Mouse (Mus musculus): ENCODE data around the gene Ccr8. TPM values are rescaled to one million over a fixed set of nuclear protein-coding genes. Genes with fewer than 3 reads are reported as not detected.

Gene Ccr8
- total and polyA plus RNA-seq, 2 experiments, result 0.07 TPM; not detected in 1

DNA sequence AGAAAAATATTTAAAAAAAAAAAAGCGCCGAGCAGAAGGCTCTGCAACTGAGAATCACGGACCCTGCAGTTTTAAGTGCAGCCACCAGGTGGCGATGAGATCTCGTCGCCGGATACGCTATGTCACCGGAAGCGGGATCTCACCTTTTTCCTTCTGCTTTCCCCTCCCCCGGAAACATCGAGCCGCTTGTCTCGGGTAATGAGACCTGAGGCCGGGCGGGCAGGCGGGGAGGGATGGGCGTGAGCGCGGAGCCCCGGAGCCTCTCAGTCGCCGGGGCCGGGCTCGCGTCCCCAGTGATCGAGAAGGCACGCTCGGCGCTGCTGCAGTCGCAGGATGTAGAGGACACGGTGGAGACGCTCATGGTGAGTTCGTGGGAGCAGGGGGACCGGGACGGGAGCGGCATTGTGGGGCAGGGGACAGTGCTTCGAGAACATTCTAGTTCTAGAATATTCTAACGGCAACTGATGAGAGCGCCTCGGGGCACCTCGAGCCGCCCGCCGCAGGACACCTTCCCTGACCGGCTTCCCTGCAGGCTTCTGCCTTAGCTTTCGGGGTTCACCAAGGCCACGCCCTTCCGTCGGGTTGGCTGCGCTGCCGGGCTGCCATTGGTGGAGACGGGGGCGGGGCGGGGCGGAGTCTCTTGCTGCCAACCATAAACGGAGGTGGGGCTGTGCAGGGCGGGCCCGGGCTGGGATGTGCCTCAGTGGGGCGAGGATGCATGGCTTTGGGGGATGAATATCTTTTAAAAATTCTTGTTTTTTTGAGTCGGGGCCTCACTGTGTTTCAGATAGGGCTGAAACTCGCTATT lies 18.5 kb downstream of the Ccr8 start, which contains the start of gene Slc25a38:
Gene Slc25a38, plus strand, starts transcription at position 164 of the 808 bp plus-strand sequence.
- Histone ChIP-seq H3K27me3 (ENCODE audit: control insufficient read depth, insufficient read depth, low read length) (no peaks in the 10 kb centered on the region), H3K36me3 (ENCODE audit: control insufficient read depth, insufficient read depth, low read length) (no peaks in the 10 kb centered on the region), H3K27ac (replicated peaks; ENCODE audit: insufficient read depth, low read depth, low read length) (peak within 1 kb of the TSS; percentile 95), H3K4me1 (ENCODE audit: control insufficient read depth, insufficient read depth, low read length) (peaks cover 2% of the 10 kb centered on the region; the same call in 1 of the 2 replicates), H3K4me3 (ENCODE audit: insufficient read depth, low read depth, low read length) (peak within 1 kb of the TSS; percentile 92), H3K79me2 (ENCODE audit: control insufficient read depth, insufficient read depth, low read length) (peaks cover 23% of the 10 kb centered on the region), H3K9ac (ENCODE audit: low read depth, low read length) (peak within 1 kb of the TSS; percentile 85)
- DNase-seq (ENCODE audit: extremely low read depth, low read depth, low spot score), result peak; percentile 81
- TF ChIP-seq POLR2A (IDR thresholded peaks at IDR 0.05; ENCODE audit: extremely low read depth, insufficient read depth, low read length), result peak; percentile 68; the same call in 1 of the 2 replicates
- peak; percentile 89 for TF ChIP-seq CTCF (IDR thresholded peaks at IDR 0.05; ENCODE audit: low read depth, low read length)
- whole genome bisulfite sequencing, result 1% methylated on average over 62 of the region's 62 CpGs

DNA sequence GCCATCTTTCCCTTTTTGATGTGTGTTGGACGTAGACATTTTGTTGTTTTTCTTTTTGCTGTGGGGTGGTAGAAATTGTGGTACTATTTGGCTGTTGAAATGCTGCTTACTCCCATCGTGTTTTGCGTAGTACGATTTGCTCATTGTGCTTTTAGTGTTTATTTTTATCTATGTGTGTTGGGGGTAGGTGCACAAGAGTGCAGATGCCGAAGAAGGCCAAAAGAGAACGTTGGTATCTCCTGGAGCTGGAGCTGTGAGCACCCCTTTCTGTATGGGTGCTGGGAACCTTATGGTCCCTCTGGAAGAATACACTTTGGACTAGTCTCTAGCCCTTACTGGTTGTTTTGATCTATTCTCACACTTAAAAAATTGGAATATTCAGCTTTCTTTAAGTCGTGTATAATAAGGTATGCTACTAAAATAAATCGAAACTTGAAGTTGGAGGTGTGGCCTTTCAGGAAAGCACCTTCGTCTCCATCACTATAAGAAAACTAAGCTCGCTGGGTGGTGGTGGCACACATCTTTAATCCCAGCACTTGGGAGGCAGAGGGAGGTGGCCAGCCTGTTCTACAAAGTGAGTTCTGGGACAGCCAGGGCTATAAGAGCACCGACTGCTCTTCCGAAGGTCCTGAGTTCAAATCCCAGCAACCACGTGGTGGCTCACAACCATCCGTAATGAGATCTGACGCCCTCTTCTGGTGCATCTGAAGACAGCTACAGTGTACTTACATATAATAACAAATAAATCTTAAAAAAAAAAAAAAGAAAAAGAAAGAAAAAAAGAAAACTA lies 19.4 kb downstream of the Ccr8 start:
- Histone ChIP-seq H3K9ac (ENCODE audit: low read depth, low read length) (no peak overlapping the region), H3K27me3 (ENCODE audit: control insufficient read depth, insufficient read depth, low read length) (no peaks in the 10 kb centered on the region), H3K27ac (replicated peaks; ENCODE audit: insufficient read depth, low read depth, low read length) (peak overlapping the region; percentile 95), H3K4me1 (ENCODE audit: control insufficient read depth, insufficient read depth, low read length) (peaks cover 2% of the 10 kb centered on the region; the same call in 1 of the 2 replicates), H3K79me2 (ENCODE audit: control insufficient read depth, insufficient read depth, low read length) (peaks cover 23% of the 10 kb centered on the region), H3K36me3 (ENCODE audit: control insufficient read depth, insufficient read depth, low read length) (no peaks in the 10 kb centered on the region), H3K4me3 (ENCODE audit: insufficient read depth, low read depth, low read length) (peak overlapping the region; percentile 92)
- no peak for TF ChIP-seq POLR2A (IDR thresholded peaks at IDR 0.05; ENCODE audit: extremely low read depth, insufficient read depth, low read length)
- TF ChIP-seq CTCF (IDR thresholded peaks at IDR 0.05; ENCODE audit: low read depth, low read length), result no peak
- 72% methylated on average over 15 of the region's 15 CpGs for WGBS
- DNase-seq (ENCODE audit: extremely low read depth, low read depth, low spot score), result no peak

DNA sequence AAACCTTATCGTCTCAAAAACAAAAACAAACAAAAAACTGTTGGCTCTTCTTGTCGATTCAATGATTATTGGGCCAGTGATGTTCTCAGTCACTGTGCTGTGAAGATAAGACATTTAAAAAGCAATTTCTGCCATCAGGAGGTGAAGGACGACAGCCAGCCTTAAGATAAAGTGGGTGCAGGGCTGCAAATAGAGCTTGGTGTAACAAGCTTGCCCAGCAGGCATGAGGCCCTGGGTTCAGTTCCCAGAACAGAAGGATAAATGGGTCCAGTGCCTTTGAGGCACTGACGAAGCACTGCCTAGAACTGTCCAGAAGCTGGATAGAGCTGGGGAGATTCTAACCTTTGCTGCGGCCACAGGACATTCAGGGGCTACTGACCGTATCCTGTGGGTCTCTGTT lies 20.6 kb downstream of the Ccr8 start:
- peaks cover 23% of the 10 kb centered on the region for H3K79me2 ChIP-seq (ENCODE audit: control insufficient read depth, insufficient read depth, low read length)
- H3K27ac ChIP-seq (replicated peaks; ENCODE audit: insufficient read depth, low read depth, low read length), result no peak overlapping the region
- no peaks in the 10 kb centered on the region for H3K27me3 ChIP-seq (ENCODE audit: control insufficient read depth, insufficient read depth, low read length)
- no peak for TF ChIP-seq CTCF (IDR thresholded peaks at IDR 0.05; ENCODE audit: low read depth, low read length)
- no peak for TF ChIP-seq POLR2A (IDR thresholded peaks at IDR 0.05; ENCODE audit: extremely low read depth, insufficient read depth, low read length)
- H3K4me1 ChIP-seq (ENCODE audit: control insufficient read depth, insufficient read depth, low read length), result peaks cover 2% of the 10 kb centered on the region; the same call in 1 of the 2 replicates
- WGBS, result 74% methylated on average over 6 of the region's 6 CpGs
- H3K4me3 ChIP-seq (ENCODE audit: insufficient read depth, low read depth, low read length), result no peak overlapping the region
- H3K9ac ChIP-seq (ENCODE audit: low read depth, low read length), result no peak overlapping the region
- DNase-seq (ENCODE audit: extremely low read depth, low read depth, low spot score), result no peak
- peaks cover 5% of the 10 kb centered on the region; the same call in 1 of the 2 replicates for H3K36me3 ChIP-seq (ENCODE audit: control insufficient read depth, insufficient read depth, low read length)

DNA sequence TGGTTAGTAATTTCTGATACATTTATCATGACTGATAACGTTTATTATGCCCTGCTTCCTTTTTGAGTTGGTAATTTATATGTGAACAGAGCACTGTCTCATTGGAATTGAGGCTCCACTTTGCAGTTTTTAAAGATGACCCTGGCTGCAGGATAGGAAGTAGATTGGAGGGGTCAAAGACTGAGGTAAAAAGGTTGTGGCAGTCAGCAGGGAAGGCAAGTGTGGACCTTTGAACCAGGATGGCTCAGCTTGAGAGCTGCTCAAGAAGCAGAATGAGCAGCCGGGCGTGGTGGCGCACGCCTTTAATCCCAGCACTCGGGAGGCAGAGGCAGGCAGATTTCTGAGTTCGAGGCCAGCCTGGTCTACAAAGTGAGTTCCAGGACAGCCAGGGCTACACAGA lies 21.5 kb downstream of the Ccr8 start:
- H3K9ac ChIP-seq (ENCODE audit: low read depth, low read length), result no peak overlapping the region
- H3K36me3 ChIP-seq (ENCODE audit: control insufficient read depth, insufficient read depth, low read length), result peaks cover 5% of the 10 kb centered on the region; the same call in 1 of the 2 replicates
- TF ChIP-seq POLR2A (IDR thresholded peaks at IDR 0.05; ENCODE audit: extremely low read depth, insufficient read depth, low read length) (no peak), CTCF (IDR thresholded peaks at IDR 0.05; ENCODE audit: low read depth, low read length) (no peak)
- peaks cover 23% of the 10 kb centered on the region for H3K79me2 ChIP-seq (ENCODE audit: control insufficient read depth, insufficient read depth, low read length)
- DNase-seq (ENCODE audit: extremely low read depth, low read depth, low spot score), result no peak
- H3K27me3 ChIP-seq (ENCODE audit: control insufficient read depth, insufficient read depth, low read length), result no peaks in the 10 kb centered on the region
- 94% methylated on average over 7 of the region's 7 CpGs for WGBS
- H3K4me3 ChIP-seq (ENCODE audit: insufficient read depth, low read depth, low read length), result no peak overlapping the region
- peaks cover 2% of the 10 kb centered on the region; the same call in 1 of the 2 replicates for H3K4me1 ChIP-seq (ENCODE audit: control insufficient read depth, insufficient read depth, low read length)
- H3K27ac ChIP-seq (replicated peaks; ENCODE audit: insufficient read depth, low read depth, low read length), result no peak overlapping the region

DNA sequence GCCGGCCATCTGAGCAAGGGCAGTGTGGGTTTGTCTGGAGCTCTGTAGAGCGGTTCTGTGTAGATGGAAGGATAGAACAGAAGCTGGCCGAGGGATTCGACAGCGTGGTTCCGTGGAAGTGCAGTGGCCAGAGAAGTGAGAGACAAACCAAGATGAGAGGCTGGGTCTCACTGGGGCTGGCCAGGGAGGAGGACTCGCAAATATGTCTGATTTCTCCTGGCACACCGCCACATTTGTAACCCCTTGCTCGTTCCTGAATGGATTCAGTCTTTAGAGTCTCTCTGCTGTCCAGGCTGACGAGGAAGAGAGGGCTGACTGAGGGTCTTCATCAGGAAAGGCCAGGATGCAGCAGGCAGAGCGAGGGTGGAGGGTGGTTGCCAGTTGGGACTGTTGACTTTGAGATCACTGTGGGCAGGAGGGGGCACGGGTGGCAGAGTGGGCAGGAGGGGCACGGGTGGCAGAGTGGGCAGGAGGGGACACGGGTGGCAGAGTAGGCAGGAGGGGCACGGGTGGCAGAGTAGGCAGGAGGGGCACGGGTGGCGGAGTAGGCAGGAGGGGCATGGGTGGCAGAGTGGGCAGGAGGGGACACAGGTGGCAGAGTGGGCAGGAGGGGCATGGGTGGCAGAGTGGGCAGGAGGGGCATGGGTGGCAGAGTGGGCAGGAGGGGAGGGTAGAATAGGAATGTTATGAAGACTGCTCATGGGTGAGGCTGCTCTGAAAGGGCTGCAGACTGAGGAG lies 22.3 kb downstream of the Ccr8 start:
- Histone ChIP-seq H3K4me3 (ENCODE audit: insufficient read depth, low read depth, low read length) (no peak overlapping the region), H3K27me3 (ENCODE audit: control insufficient read depth, insufficient read depth, low read length) (no peaks in the 10 kb centered on the region), H3K27ac (replicated peaks; ENCODE audit: insufficient read depth, low read depth, low read length) (no peak overlapping the region), H3K4me1 (ENCODE audit: control insufficient read depth, insufficient read depth, low read length) (peaks cover 2% of the 10 kb centered on the region; the same call in 1 of the 2 replicates), H3K79me2 (ENCODE audit: control insufficient read depth, insufficient read depth, low read length) (peaks cover 23% of the 10 kb centered on the region), H3K9ac (ENCODE audit: low read depth, low read length) (no peak overlapping the region), H3K36me3 (ENCODE audit: control insufficient read depth, insufficient read depth, low read length) (peaks cover 7% of the 10 kb centered on the region; the same call in 1 of the 2 replicates)
- no peak for DNase-seq (ENCODE audit: extremely low read depth, low read depth, low spot score)
- TF ChIP-seq CTCF (IDR thresholded peaks at IDR 0.05; ENCODE audit: low read depth, low read length) (no peak), POLR2A (IDR thresholded peaks at IDR 0.05; ENCODE audit: extremely low read depth, insufficient read depth, low read length) (no peak)
- 93% methylated on average over 17 of the region's 17 CpGs for WGBS
